Mouse (Mus musculus) liver, adult 2 months (tissue): Measurements from ENCODE around the gene Rsu1. TPM values are rescaled to one million over a fixed set of nuclear protein-coding genes. Genes with fewer than 3 reads are reported as not detected.

Experiments used
- DNase-seq: peaks from one replicate; pipeline ENCODE4 v3.0.0-alpha.2; 2011; ENCODE audit warnings: low read depth, low spot score; ENCODE audit errors: extremely low read depth
- H3K27ac ChIP-seq: fragments of 200-500 bp; replicated peaks from 2 replicates; pipeline ENCODE4 v1.5.1; 2012; ENCODE audit warnings: low read depth, mild to moderate bottlenecking, control low read depth, inconsistent platforms, low read length; ENCODE audit not compliant: insufficient read depth
- H3K27me3 ChIP-seq: fragments of 200-500 bp; 2 replicates; pipeline ENCODE4 v1.6.1; 2012; ENCODE audit warnings: mild to moderate bottlenecking, moderate library complexity, low read length, inconsistent platforms; ENCODE audit not compliant: control insufficient read depth, insufficient read depth
- H3K36me3 ChIP-seq: fragments of 200-500 bp; 2 replicates; pipeline ENCODE4 v1.6.1; 2012; ENCODE audit warnings: low read length, inconsistent platforms; ENCODE audit not compliant: control insufficient read depth, insufficient read depth
- H3K4me1 ChIP-seq: fragments of 200-500 bp; 2 replicates; pipeline ENCODE4 v1.6.1; 2011; ENCODE audit warnings: low read length; ENCODE audit not compliant: control insufficient read depth, insufficient read depth
- H3K4me3 ChIP-seq: fragments of 200-500 bp; 2 replicates; pipeline ENCODE4 v1.5.1; 2011; ENCODE audit warnings: low read depth, mild to moderate bottlenecking, control low read depth, low read length, moderate library complexity; ENCODE audit not compliant: insufficient read depth
- H3K79me2 ChIP-seq: fragments of 200-500 bp; 2 replicates; pipeline ENCODE4 v1.6.1; 2012; ENCODE audit warnings: inconsistent platforms, mild to moderate bottlenecking, low read length, moderate library complexity; ENCODE audit not compliant: control insufficient read depth, insufficient read depth
- H3K9ac ChIP-seq: fragments of 200-500 bp; 2 replicates; pipeline ENCODE4 v1.6.1; 2012; ENCODE audit warnings: low read depth, mild to moderate bottlenecking, control low read depth, inconsistent platforms, low read length
- CTCF ChIP-seq: fragments of 200-500 bp; IDR thresholded peaks from 2 replicates; pipeline ENCODE4 v1.5.1; 2011; ENCODE audit warnings: low read depth, low read length, control low read depth
- POLR2A ChIP-seq: fragments of 200-500 bp; IDR thresholded peaks from 2 replicates; pipeline ENCODE4 v1.6.1; 2011; ENCODE audit warnings: low read length, control low read depth; ENCODE audit not compliant: insufficient read depth; ENCODE audit errors: extremely low read depth
- WGBS: fragments of 180-500 bp; shearing (Covaris S2); methylation state at CpG from one replicate; pipeline ENCODE4 v1.1.7; 2018; 5-methylcytosine and 5-hydroxymethylcytosine counted together
- polyA plus RNA-seq: library from polyadenylated mRNA; depleted of rRNA; stranded (reverse); fragments of >200 nt; gene quantifications from 2 replicates; pipeline ENCODE4 v1.2.3, GENCODE M21; 2012
- total RNA-seq: library from RNA; depleted of rRNA; stranded (reverse); fragments of >200 nt; gene quantifications from 2 replicates; pipeline ENCODE4 v1.2.3, GENCODE M21; 2014

Rsu1 gene
- total and polyA plus RNA-seq, 2 experiments, result 17.9 to 31.5 TPM

DNA sequence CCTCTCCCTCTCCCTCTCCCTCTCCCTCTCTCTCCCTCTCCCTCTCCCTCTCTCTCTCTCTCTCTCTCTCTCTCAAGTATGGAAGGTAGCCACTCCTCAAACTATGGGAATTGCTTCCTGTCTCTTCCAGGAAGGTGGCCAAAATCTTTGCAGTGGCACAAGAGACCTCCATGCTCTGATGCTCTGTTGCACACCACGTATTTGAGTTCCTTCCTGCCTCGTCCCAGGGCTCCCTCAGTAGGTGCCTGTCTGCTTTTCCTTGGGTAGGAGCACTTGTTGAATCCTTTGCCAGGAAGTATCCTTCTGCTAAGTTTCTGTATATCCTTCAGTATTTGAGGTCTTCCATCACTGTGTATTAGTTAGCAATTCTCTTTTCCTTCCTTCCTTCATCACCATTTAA, 166.8 kb downstream of the Rsu1 start:
- no peak overlapping the region for H3K27ac ChIP-seq
- 67% methylated on average over 2 of the region's 2 CpGs for WGBS

GRCm38 (mm10) chr2:13103797-13104200, 167.4 kb downstream of the Rsu1 start:
- Histone ChIP-seq H3K9ac (no peak overlapping the region), H3K36me3 (no peaks in the 10 kb centered on the region), H3K4me1 (no peaks in the 10 kb centered on the region), H3K79me2 (no peaks in the 10 kb centered on the region), H3K27ac (no peak overlapping the region), H3K27me3 (no peaks in the 10 kb centered on the region), H3K4me3 (no peak overlapping the region)
- DNase-seq, result no peak
- no peak for TF ChIP-seq CTCF
- no peak for TF ChIP-seq POLR2A
- WGBS, result 78% methylated on average over 7 of the region's 7 CpGs

More for the DNA sequence above, 166.8 kb downstream of the Rsu1 start:
- Histone ChIP-seq H3K27me3 (no peaks in the 10 kb centered on the region), H3K36me3 (no peaks in the 10 kb centered on the region), H3K4me3 (no peak overlapping the region), H3K9ac (no peak overlapping the region), H3K79me2 (no peaks in the 10 kb centered on the region), H3K4me1 (no peaks in the 10 kb centered on the region)
- no peak for DNase-seq
- TF ChIP-seq POLR2A (no peak), CTCF (no peak)

DNA sequence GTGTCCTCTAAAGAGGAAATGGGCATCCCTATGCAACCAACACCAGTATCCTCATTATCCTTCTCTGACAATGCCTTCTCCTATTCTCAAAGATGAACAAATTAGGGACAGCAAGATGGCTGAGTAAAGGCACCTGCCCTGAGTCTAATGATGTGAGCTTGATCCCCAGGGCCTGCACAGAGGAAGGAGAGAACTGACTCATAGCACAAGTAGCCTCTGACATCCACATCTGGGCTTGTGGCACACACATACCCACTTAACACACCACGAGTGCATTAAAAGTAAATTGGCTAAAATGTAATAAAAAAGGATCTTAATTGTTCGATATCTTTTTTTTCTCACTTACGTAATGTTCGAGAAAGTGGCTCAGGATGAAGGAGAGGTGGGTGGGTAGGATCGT, 177.2 kb downstream of the Rsu1 start:
- no peak overlapping the region for H3K27ac ChIP-seq
- WGBS, result 98% methylated on average over 5 of the region's 5 CpGs
- no peak for DNase-seq
- H3K27me3 ChIP-seq, result no peaks in the 10 kb centered on the region
- no peaks in the 10 kb centered on the region for H3K79me2 ChIP-seq
- H3K4me3 ChIP-seq, result no peak overlapping the region
- H3K9ac ChIP-seq, result no peak overlapping the region
- H3K4me1 ChIP-seq, result no peaks in the 10 kb centered on the region
- no peaks in the 10 kb centered on the region for H3K36me3 ChIP-seq
- TF ChIP-seq CTCF (no peak), POLR2A (no peak)

GRCm38 (mm10) chr2:13093570-13093969, 177.6 kb downstream of the Rsu1 start:
- no peaks in the 10 kb centered on the region for H3K79me2 ChIP-seq
- H3K9ac ChIP-seq, result no peak overlapping the region
- 77% methylated on average over 1 of the region's 1 CpGs for WGBS
- DNase-seq, result no peak
- no peak overlapping the region for H3K4me3 ChIP-seq
- no peaks in the 10 kb centered on the region for H3K36me3 ChIP-seq
- H3K27me3 ChIP-seq, result no peaks in the 10 kb centered on the region
- TF ChIP-seq POLR2A (no peak), CTCF (no peak)
- no peaks in the 10 kb centered on the region for H3K4me1 ChIP-seq
- H3K27ac ChIP-seq, result no peak overlapping the region

DNA sequence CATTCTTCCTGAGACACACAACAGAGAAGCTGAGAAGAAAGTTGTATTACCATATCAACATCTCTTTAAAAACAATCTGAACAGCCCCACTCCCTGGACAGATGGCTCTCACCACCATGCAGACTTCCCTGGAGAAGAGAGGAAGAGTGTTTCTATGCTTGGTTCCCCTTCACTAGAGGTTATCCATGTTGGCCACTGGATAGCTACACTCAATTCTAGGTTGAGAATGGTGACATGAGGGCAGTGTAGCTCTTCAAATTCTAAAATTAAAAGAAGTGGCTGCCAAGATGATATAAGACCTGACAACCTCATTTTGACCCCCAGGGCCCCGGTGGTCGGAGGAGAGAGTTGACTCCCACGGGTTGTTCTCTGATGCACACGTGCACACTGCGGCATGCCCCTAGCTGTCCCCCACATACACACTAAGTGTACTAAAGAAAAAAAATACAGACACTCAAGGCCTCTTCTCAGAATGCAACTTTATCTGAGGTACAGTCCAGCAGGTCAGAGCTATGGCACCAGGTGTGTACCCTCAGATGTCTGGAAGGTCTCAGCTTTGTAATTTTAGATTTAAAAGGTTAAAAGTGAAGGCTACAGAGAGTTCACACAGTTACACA, 179.7 kb downstream of the Rsu1 start:
- no peak for DNase-seq
- Histone ChIP-seq H3K36me3 (no peaks in the 10 kb centered on the region), H3K9ac (no peak overlapping the region), H3K4me1 (no peaks in the 10 kb centered on the region), H3K4me3 (no peak overlapping the region), H3K79me2 (no peaks in the 10 kb centered on the region), H3K27ac (no peak overlapping the region), H3K27me3 (no peaks in the 10 kb centered on the region)
- TF ChIP-seq CTCF (no peak), POLR2A (no peak)
- WGBS, result 92% methylated on average over 5 of the region's 5 CpGs

- no peaks in the 10 kb centered on the region for H3K27me3 ChIP-seq
- TF ChIP-seq CTCF, result no peak
- TF ChIP-seq POLR2A, result no peak
- H3K9ac ChIP-seq, result no peak overlapping the region
- WGBS, result 97% methylated on average over 1 of the region's 1 CpGs
- no peaks in the 10 kb centered on the region for H3K4me1 ChIP-seq
- no peak for DNase-seq
- H3K4me3 ChIP-seq, result no peak overlapping the region
- no peaks in the 10 kb centered on the region for H3K79me2 ChIP-seq
- H3K36me3 ChIP-seq, result no peaks in the 10 kb centered on the region
- no peak overlapping the region for H3K27ac ChIP-seq
Observed at GRCm38 (mm10) chr2:13090841-13091240, 180.4 kb downstream of the Rsu1 start.
